Mouse (Mus musculus): ENCODE results near the gene Pcyt1a. TPM values are rescaled to one million over a fixed set of nuclear protein-coding genes. Genes with fewer than 3 reads are reported as not detected.
"Not testable (repeated sequence)": the region's sequence is repeated elsewhere in the genome, so short reads cannot be mapped to it uniquely, and the experiment has no call there.

Pcyt1a gene
- polyA plus RNA-seq, 1 experiment from 2014 or later: 36.6 TPM

- H3K36me3 ChIP-seq: peaks cover 8% of the 10 kb centered on the region
- no peaks in the 10 kb centered on the region for H3K27me3 ChIP-seq (ENCODE audit: insufficient read depth, poor library complexity, severe bottlenecking)
Measured at GRCm38 (mm10) chr16:32441432-32441831, 10.7 kb downstream of the Pcyt1a start.

DNA sequence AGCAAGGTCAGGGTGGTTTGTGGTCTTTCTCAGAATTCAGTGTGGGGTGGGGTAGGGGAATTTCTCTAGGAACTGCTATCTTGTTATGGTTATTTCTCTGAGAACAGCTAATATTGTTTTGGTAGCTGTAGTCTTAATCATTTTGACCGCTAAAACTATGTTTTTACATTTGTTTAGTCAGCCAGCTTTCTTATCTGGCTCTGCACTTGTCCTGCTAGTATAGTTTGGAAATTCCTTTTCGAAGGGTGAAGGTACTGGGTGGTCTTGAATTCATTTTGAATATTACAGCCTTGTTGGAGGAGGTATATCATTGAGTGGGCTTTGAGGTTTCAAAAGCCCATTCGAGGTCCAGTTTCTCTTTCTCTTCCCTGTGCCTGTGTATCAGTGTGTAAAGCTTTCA is 13.9 kb downstream of the Pcyt1a start:
- not testable (repeated sequence) for H3K27ac ChIP-seq; H3K9me3 ChIP-seq; DNase-seq (ENCODE audit: low spot score); H3K36me3 ChIP-seq; H3K4me3 ChIP-seq; H3K27me3 ChIP-seq (ENCODE audit: insufficient read depth, poor library complexity, severe bottlenecking)
- peaks cover 15% of the 10 kb centered on the region for H3K4me1 ChIP-seq
- 80% methylated on average over 3 of the region's 3 CpGs for WGBS

More at GRCm38 (mm10) chr16:32441432-32441831, 10.7 kb downstream of the Pcyt1a start:
- WGBS: 90% methylated on average over 3 of the region's 3 CpGs
- no peak for DNase-seq (ENCODE audit: low spot score)
- no peak overlapping the region for H3K4me3 ChIP-seq
- no peak overlapping the region for H3K27ac ChIP-seq
- no peaks in the 10 kb centered on the region for H3K9me3 ChIP-seq
- peaks cover 18% of the 10 kb centered on the region for H3K4me1 ChIP-seq

DNA sequence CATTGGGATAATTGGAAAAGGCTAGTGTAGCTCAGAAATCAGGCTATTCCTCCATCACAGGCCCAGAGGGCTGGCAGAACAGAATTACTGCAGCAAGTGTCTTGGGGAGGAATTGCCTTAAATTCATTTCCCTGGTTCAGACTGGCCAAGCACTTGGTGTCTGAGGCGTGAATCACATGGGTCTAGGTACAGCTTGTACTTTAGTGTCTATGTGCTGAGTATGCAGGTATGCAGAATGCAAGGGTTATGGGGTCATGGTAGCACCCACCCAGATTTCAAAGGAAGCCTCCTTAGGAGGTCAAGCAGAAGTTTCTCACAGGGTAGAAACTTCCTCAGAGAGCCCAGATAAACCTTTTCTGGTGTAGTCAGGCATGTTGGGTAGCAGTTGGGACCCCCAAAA is 14.8 kb downstream of the Pcyt1a start:
- no peak overlapping the region for H3K4me3 ChIP-seq
- 81% methylated on average over 1 of the region's 1 CpGs for WGBS

DNA sequence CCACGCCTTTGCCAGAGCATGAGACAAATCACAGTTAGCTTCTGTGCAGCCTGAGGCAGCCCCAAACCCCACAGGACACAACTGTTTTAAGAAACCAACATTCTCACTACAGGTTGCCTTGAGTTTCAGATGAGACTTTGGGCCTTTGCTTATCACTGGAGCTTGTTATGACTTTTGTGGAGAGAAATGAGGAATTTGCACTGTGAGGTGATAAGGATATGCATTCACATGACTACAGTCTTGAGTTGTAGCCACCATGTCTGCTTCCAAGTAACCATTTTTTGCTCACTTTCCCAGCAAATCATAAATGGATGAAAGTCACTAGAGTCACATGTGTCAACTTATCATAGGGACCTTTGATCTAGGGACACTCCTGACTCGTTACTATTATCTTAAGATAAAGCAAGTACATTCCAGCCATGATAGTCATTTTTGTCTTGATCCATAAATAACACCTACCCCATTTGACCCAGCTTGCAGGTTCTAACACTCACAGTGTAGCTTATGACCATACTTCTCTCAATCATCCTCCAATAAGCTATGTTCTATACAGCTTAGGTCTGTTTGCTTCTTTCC is 15.9 kb downstream of the Pcyt1a start:
- WGBS: 48% methylated on average over 2 of the region's 2 CpGs
- Histone ChIP-seq H3K9me3 (no peaks in the 10 kb centered on the region), H3K27me3 (ENCODE audit: insufficient read depth, poor library complexity, severe bottlenecking) (no peaks in the 10 kb centered on the region), H3K36me3 (peaks cover 4% of the 10 kb centered on the region; the same call in 1 of the 2 replicates), H3K27ac (no peak overlapping the region), H3K4me3 (no peak overlapping the region), H3K4me1 (peaks cover 15% of the 10 kb centered on the region)
- DNase-seq (ENCODE audit: low spot score): no peak

More for the DNA sequence above, 14.8 kb downstream of the Pcyt1a start:
- H3K4me1 ChIP-seq: peaks cover 15% of the 10 kb centered on the region
- DNase-seq (ENCODE audit: low spot score): no peak
- H3K27me3 ChIP-seq (ENCODE audit: insufficient read depth, poor library complexity, severe bottlenecking): no peaks in the 10 kb centered on the region
- H3K9me3 ChIP-seq: no peaks in the 10 kb centered on the region
- peaks cover 8% of the 10 kb centered on the region for H3K36me3 ChIP-seq
- no peak overlapping the region for H3K27ac ChIP-seq

- Histone ChIP-seq H3K4me3 (no peak overlapping the region), H3K27me3 (ENCODE audit: insufficient read depth, poor library complexity, severe bottlenecking) (no peaks in the 10 kb centered on the region), H3K27ac (no peak overlapping the region), H3K9me3 (no peaks in the 10 kb centered on the region), H3K36me3 (peaks cover 20% of the 10 kb centered on the region), H3K4me1 (peaks cover 15% of the 10 kb centered on the region)
- WGBS: 81% methylated on average over 3 of the region's 3 CpGs
- DNase-seq (ENCODE audit: low spot score): no peak
Measured at GRCm38 (mm10) chr16:32449665-32450064, 18.9 kb downstream of the Pcyt1a start.

DNA sequence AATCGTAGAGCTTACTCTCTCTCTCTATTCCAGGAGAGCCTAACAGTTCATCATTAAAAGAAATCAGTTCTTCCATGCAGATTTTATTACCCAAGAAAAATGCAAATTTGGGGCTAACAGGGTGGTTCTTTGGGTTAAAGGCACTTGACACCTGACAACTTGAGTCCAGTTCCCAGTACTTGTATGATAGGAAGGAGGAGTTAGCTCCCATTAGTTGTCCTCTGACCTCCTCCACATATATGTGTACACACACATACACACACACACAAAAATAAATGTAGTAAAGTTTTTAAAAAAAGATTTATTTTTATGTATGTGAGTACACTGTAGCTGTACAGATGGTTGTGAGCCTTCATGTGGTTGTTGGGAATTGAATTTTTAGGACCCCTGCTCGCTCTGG is 19.4 kb downstream of the Pcyt1a start:
- H3K36me3 ChIP-seq: peaks cover 24% of the 10 kb centered on the region
- DNase-seq (ENCODE audit: low spot score): no peak
- no peak overlapping the region for H3K4me3 ChIP-seq
- no peak overlapping the region for H3K27ac ChIP-seq
- peaks cover 15% of the 10 kb centered on the region for H3K4me1 ChIP-seq
- H3K27me3 ChIP-seq (ENCODE audit: insufficient read depth, poor library complexity, severe bottlenecking): no peaks in the 10 kb centered on the region
- WGBS: 88% methylated on average over 2 of the region's 2 CpGs
- H3K9me3 ChIP-seq: no peaks in the 10 kb centered on the region

DNA sequence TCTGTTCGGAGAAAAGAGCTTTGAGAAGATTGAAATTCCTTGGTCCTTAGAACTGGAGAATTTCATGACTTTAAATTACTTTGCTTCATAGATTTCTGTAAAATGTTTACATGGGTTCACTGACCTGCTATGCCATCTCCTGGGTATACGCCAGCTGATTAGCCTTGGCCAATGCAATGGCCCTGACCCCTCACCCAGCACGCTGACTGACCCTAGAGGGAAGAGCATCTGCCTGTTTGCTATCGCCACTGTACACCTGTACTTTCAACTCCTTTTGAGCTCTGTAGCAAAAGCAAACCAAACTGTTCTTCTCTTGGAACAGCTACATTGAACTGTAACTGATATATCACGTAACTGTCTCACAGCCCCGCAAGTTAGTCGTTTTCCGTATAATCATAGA is 22.4 kb downstream of the Pcyt1a start:
- WGBS: 94% methylated on average over 8 of the region's 8 CpGs
- Histone ChIP-seq H3K9me3 (no peaks in the 10 kb centered on the region), H3K4me1 (no peaks in the 10 kb centered on the region; the same call in 1 of the 2 replicates), H3K36me3 (peaks cover 43% of the 10 kb centered on the region), H3K27me3 (ENCODE audit: insufficient read depth, poor library complexity, severe bottlenecking) (no peaks in the 10 kb centered on the region), H3K4me3 (no peak overlapping the region), H3K27ac (no peak overlapping the region)
- DNase-seq (ENCODE audit: low spot score): no peak

- no peaks in the 10 kb centered on the region for H3K9me3 ChIP-seq
- 90% methylated on average over 5 of the region's 5 CpGs for WGBS
- DNase-seq (ENCODE audit: low spot score): no peak
- no peaks in the 10 kb centered on the region for H3K27me3 ChIP-seq (ENCODE audit: insufficient read depth, poor library complexity, severe bottlenecking)
- H3K36me3 ChIP-seq: peaks cover 43% of the 10 kb centered on the region
- no peaks in the 10 kb centered on the region; the same call in 1 of the 2 replicates for H3K4me1 ChIP-seq
- H3K4me3 ChIP-seq: no peak overlapping the region
- no peak overlapping the region for H3K27ac ChIP-seq
Measured at GRCm38 (mm10) chr16:32454646-32455045, 23.9 kb downstream of the Pcyt1a start.

GRCm38 (mm10) chr16:32456086-32456485 is 25.4 kb downstream of the Pcyt1a start:
- H3K27ac ChIP-seq: no peak overlapping the region
- no peaks in the 10 kb centered on the region for H3K9me3 ChIP-seq
- H3K4me1 ChIP-seq: no peaks in the 10 kb centered on the region; the same call in 1 of the 2 replicates
- no peak for DNase-seq (ENCODE audit: low spot score)
- H3K27me3 ChIP-seq (ENCODE audit: insufficient read depth, poor library complexity, severe bottlenecking): no peaks in the 10 kb centered on the region
- peaks cover 43% of the 10 kb centered on the region for H3K36me3 ChIP-seq
- H3K4me3 ChIP-seq: no peak overlapping the region

GRCm38 (mm10) chr16:32456761-32457160 is 26.0 kb downstream of the Pcyt1a start:
- no peaks in the 10 kb centered on the region for H3K9me3 ChIP-seq
- no peak overlapping the region for H3K27ac ChIP-seq
- no peak overlapping the region for H3K4me3 ChIP-seq
- DNase-seq (ENCODE audit: low spot score): no peak
- WGBS: 91% methylated on average over 1 of the region's 1 CpGs
- H3K4me1 ChIP-seq: no peaks in the 10 kb centered on the region; the same call in 1 of the 2 replicates
- H3K27me3 ChIP-seq (ENCODE audit: insufficient read depth, poor library complexity, severe bottlenecking): no peaks in the 10 kb centered on the region
- H3K36me3 ChIP-seq: peaks cover 41% of the 10 kb centered on the region

DNA sequence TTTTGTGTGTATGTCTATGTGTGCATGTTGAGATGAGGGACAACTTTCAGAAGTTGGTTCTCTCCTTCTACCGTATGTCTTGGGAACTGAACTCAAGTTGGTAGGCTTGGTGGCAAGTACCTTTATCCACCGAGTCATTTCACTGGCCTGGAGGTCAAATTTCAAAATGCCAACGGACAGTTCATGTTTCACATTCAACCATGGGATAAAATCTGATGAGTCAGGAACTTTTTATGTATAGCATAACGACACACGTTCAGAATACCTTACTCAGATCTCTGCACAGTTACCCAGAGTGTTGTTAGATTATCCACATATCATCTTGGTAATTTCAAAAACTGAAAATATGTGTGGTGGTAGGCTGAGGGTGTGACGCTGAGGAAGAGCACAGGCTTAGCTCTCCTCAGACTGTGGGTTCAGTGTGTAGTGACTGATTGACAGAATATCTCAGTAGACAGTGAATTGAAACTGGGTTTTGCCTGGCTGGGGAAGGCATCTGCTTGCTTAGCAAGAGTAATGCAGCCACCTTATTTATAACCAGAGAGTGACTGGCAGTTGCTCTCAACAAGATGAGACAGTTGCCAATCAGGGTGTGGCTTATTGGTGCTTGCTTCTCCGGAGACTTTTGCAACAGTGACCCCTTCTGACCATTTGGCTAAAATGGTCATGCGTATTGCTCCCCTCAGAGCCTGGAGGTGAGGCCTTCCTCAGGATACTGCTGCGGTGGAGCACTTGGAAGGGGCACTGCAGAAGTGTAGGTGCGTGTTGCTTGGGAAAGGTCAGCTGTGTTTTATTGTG is 27.1 kb downstream of the Pcyt1a start:
- H3K9me3 ChIP-seq: no peaks in the 10 kb centered on the region
- H3K27ac ChIP-seq: no peak overlapping the region
- H3K4me1 ChIP-seq: peaks cover 1% of the 10 kb centered on the region; the same call in 1 of the 2 replicates
- DNase-seq (ENCODE audit: low spot score): no peak
- no peak overlapping the region for H3K4me3 ChIP-seq
- peaks cover 36% of the 10 kb centered on the region for H3K36me3 ChIP-seq
- H3K27me3 ChIP-seq (ENCODE audit: insufficient read depth, poor library complexity, severe bottlenecking): no peaks in the 10 kb centered on the region
- 62% methylated on average over 10 of the region's 10 CpGs for WGBS

DNA sequence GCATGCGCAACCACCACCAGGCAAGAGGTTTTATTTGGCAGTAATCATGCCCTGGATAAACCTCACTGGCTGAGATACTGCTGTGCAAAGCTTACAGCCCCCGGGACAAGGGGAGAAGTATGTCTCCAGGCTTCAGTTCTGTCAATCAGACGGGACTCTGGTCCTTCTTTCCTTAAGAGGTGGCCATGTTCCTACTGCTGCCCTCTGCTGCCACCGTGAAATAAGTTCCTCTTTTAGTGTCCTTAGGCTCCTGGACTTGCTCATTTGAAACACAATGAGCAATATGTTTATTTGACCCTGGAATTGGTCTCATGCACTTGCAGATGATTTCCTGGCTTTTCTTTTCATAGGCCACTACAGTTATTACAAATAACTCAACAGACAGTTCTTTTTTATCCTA is 29.8 kb downstream of the Pcyt1a start:
- no peak overlapping the region for H3K27ac ChIP-seq
- H3K36me3 ChIP-seq: peaks cover 33% of the 10 kb centered on the region
- peaks cover 11% of the 10 kb centered on the region for H3K4me1 ChIP-seq
- no peaks in the 10 kb centered on the region for H3K27me3 ChIP-seq (ENCODE audit: insufficient read depth, poor library complexity, severe bottlenecking)
- no peaks in the 10 kb centered on the region for H3K9me3 ChIP-seq
- no peak for DNase-seq (ENCODE audit: low spot score)
- 56% methylated on average over 4 of the region's 4 CpGs for WGBS
- no peak overlapping the region for H3K4me3 ChIP-seq

DNA sequence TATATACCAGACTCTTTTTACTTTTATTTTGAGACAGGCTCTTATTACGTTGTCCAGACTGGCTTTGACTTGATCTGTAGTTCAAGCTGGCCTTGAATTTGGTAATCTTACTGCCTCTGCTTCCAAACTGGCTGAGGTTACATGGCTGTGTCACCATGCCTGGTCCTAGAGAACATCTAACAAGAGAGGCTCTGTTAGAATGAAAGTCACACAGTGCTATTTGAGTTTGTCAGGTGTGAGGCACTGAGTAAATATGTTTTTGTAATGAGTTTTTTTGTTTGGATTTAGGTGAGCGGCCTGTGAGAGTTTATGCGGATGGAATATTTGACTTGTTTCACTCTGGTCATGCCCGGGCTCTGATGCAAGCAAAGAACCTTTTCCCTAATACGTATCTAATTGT is 31.0 kb downstream of the Pcyt1a start:
- 92% methylated on average over 5 of the region's 5 CpGs for WGBS
- H3K4me3 ChIP-seq: no peak overlapping the region
- H3K36me3 ChIP-seq: peaks cover 26% of the 10 kb centered on the region
- no peak overlapping the region for H3K27ac ChIP-seq
- no peak for DNase-seq (ENCODE audit: low spot score)
- no peaks in the 10 kb centered on the region for H3K27me3 ChIP-seq (ENCODE audit: insufficient read depth, poor library complexity, severe bottlenecking)
- H3K9me3 ChIP-seq: no peaks in the 10 kb centered on the region
- H3K4me1 ChIP-seq: peaks cover 11% of the 10 kb centered on the region

Data from heart, embryonic 10.5 days (tissue).